Mouse (Mus musculus) stomach, embryonic 14.5 days (tissue): ENCODE results near the gene Nrip1. TPM values are rescaled to one million over a fixed set of nuclear protein-coding genes. Genes with fewer than 3 reads are reported as not detected.

Experiments used
- ATAC-seq: fragments of 200-750 bp; cut with Nextera tagmentation; 2 replicates; pipeline ENCODE4 v1.8.0; 2017; ENCODE audit warnings: low read depth, moderate TSS enrichment; ENCODE audit not compliant: insufficient number of reproducible peaks, insufficient read depth, low FRiP score
- H3K27ac ChIP-seq: fragments of 300-500 bp; sonication (generic); 2 replicates; pipeline ENCODE4 v1.5.1; 2014; ENCODE audit warnings: mild to moderate bottlenecking, low read length, moderate library complexity, mixed read lengths
- H3K27me3 ChIP-seq: fragments of 300-500 bp; sonication (generic); 2 replicates; pipeline ENCODE4 v1.6.1; 2014; ENCODE audit warnings: low read length, control low read depth, mixed read lengths; ENCODE audit not compliant: control insufficient read depth, insufficient read depth
- H3K36me3 ChIP-seq: fragments of 300-500 bp; sonication (generic); 2 replicates; pipeline ENCODE4 v1.6.1; 2014; ENCODE audit warnings: mild to moderate bottlenecking, control low read depth, low read length, moderate library complexity, mixed read lengths; ENCODE audit not compliant: control insufficient read depth, insufficient read depth
- H3K4me1 ChIP-seq: fragments of 300-500 bp; sonication (generic); 2 replicates; pipeline ENCODE4 v1.6.1; 2014; ENCODE audit warnings: low read length, control low read depth, mixed read lengths; ENCODE audit not compliant: control insufficient read depth, insufficient read depth
- H3K4me2 ChIP-seq: fragments of 300-500 bp; sonication (generic); replicated peaks from 2 replicates; pipeline ENCODE4 v1.6.1; 2014; ENCODE audit warnings: low read depth, low read length, control low read depth
- H3K4me3 ChIP-seq: fragments of 300-500 bp; sonication (generic); 2 replicates; pipeline ENCODE4 v1.5.1; 2014; ENCODE audit warnings: low read depth, low read length, control low read depth
- H3K9ac ChIP-seq: fragments of 300-500 bp; sonication (generic); replicated peaks from 2 replicates; pipeline ENCODE4 v1.6.1; 2014; ENCODE audit warnings: low read depth, mild to moderate bottlenecking, control low read depth, low read length, moderate library complexity, mixed read lengths
- H3K9me3 ChIP-seq: fragments of 300-500 bp; sonication (generic); 2 replicates; pipeline ENCODE4 v1.6.1; 2016; ENCODE audit warnings: low read depth, low read length, control low read depth; ENCODE audit not compliant: control insufficient read depth
- WGBS: fragments of 180-500 bp; shearing (Covaris S2); extraction: QIAGEN DNeasy Blood & Tissue Kit; methylation state at CpG from one replicate; pipeline ENCODE4 v1.1.7; 2014; 5-methylcytosine and 5-hydroxymethylcytosine counted together
- polyA plus RNA-seq: library from polyadenylated mRNA; unstranded; fragments of >200 nt; fragmentation: Nextera tagmentation; extraction: Ambion mirVana; gene quantifications from 2 replicates; pipeline ENCODE4 v1.2.1, GENCODE M21; 2014

Gene Nrip1
- polyA plus RNA-seq, 1 experiment from 2014 or later = 51.4 TPM

GRCm38 (mm10) chr16:76321527-76322165 is 52.0 kb downstream of the Nrip1 start:
- WGBS = 11% methylated on average over 11 of the region's 11 CpGs
- peaks cover 24% of the 10 kb centered on the region for H3K4me1 ChIP-seq
- no peaks in the 10 kb centered on the region for H3K9me3 ChIP-seq
- no peak overlapping the region for H3K4me3 ChIP-seq
- no peak for ATAC-seq
- no peaks in the 10 kb centered on the region for H3K36me3 ChIP-seq
- H3K27me3 ChIP-seq = no peaks in the 10 kb centered on the region
- no peak overlapping the region; the same call in 1 of the 2 replicates for H3K4me2 ChIP-seq
- H3K9ac ChIP-seq = no peak overlapping the region
- H3K27ac ChIP-seq = no peak overlapping the region

- H3K27me3 ChIP-seq = no peaks in the 10 kb centered on the region
- H3K4me3 ChIP-seq = no peak overlapping the region
- no peaks in the 10 kb centered on the region for H3K36me3 ChIP-seq
- peaks cover 24% of the 10 kb centered on the region for H3K4me1 ChIP-seq
- H3K9me3 ChIP-seq = no peaks in the 10 kb centered on the region
- 43% methylated on average over 5 of the region's 5 CpGs for WGBS
- no peak overlapping the region for H3K9ac ChIP-seq
- no peak overlapping the region for H3K27ac ChIP-seq
- no peak for ATAC-seq
- H3K4me2 ChIP-seq = no peak overlapping the region
Observed at GRCm38 (mm10) chr16:76320118-76320473, 53.5 kb downstream of the Nrip1 start.

GRCm38 (mm10) chr16:76319364-76320117 is 54.1 kb downstream of the Nrip1 start:
- ATAC-seq = no peak
- H3K9me3 ChIP-seq = no peaks in the 10 kb centered on the region
- no peak overlapping the region for H3K4me2 ChIP-seq
- WGBS = 41% methylated on average over 11 of the region's 11 CpGs
- no peak overlapping the region for H3K27ac ChIP-seq
- no peak overlapping the region for H3K9ac ChIP-seq
- H3K27me3 ChIP-seq = no peaks in the 10 kb centered on the region
- peaks cover 24% of the 10 kb centered on the region for H3K4me1 ChIP-seq
- no peak overlapping the region for H3K4me3 ChIP-seq
- H3K36me3 ChIP-seq = no peaks in the 10 kb centered on the region

GRCm38 (mm10) chr16:76318331-76318922 is 55.2 kb downstream of the Nrip1 start:
- Histone ChIP-seq H3K27me3 (no peaks in the 10 kb centered on the region), H3K4me1 (peaks cover 24% of the 10 kb centered on the region), H3K9me3 (no peaks in the 10 kb centered on the region), H3K4me3 (no peak overlapping the region), H3K4me2 (no peak overlapping the region), H3K27ac (no peak overlapping the region), H3K9ac (no peak overlapping the region), H3K36me3 (no peaks in the 10 kb centered on the region)
- WGBS = 74% methylated on average over 13 of the region's 13 CpGs
- no peak for ATAC-seq

- WGBS = 79% methylated on average over 22 of the region's 22 CpGs
- Histone ChIP-seq H3K4me3 (no peak overlapping the region), H3K36me3 (no peaks in the 10 kb centered on the region), H3K4me2 (no peak overlapping the region), H3K27me3 (no peaks in the 10 kb centered on the region), H3K4me1 (peaks cover 19% of the 10 kb centered on the region), H3K27ac (no peak overlapping the region), H3K9me3 (no peaks in the 10 kb centered on the region), H3K9ac (no peak overlapping the region)
- ATAC-seq = no peak
Observed at GRCm38 (mm10) chr16:76316940-76317822, 56.4 kb downstream of the Nrip1 start.

- Histone ChIP-seq H3K9me3 (no peaks in the 10 kb centered on the region), H3K4me2 (no peak overlapping the region), H3K27ac (no peak overlapping the region), H3K9ac (no peak overlapping the region), H3K4me1 (peaks cover 6% of the 10 kb centered on the region), H3K36me3 (no peaks in the 10 kb centered on the region), H3K4me3 (no peak overlapping the region), H3K27me3 (no peaks in the 10 kb centered on the region)
- 89% methylated on average over 3 of the region's 3 CpGs for WGBS
- no peak for ATAC-seq
Observed at GRCm38 (mm10) chr16:76315642-76316041, 58.0 kb downstream of the Nrip1 start.

GRCm38 (mm10) chr16:76314013-76314950 is 59.3 kb downstream of the Nrip1 start:
- H3K27ac ChIP-seq = no peak overlapping the region
- no peaks in the 10 kb centered on the region for H3K27me3 ChIP-seq
- peak; percentile 72; the same call in 1 of the 2 replicates for ATAC-seq
- no peaks in the 10 kb centered on the region for H3K36me3 ChIP-seq
- WGBS = 78% methylated on average over 12 of the region's 12 CpGs
- no peaks in the 10 kb centered on the region for H3K4me1 ChIP-seq
- H3K9ac ChIP-seq = no peak overlapping the region
- no peak overlapping the region for H3K4me2 ChIP-seq
- H3K9me3 ChIP-seq = no peaks in the 10 kb centered on the region
- H3K4me3 ChIP-seq = no peak overlapping the region
